Mouse (Mus musculus) liver, postnatal 0 days (tissue): ENCODE measurements at regions not wholly inside any gene's neighbourhood (a gene's known extent, or its start where the extent isn't known, plus 50 kb on each side); places are given as distances from the start of the nearest gene placed in this dataset.

Experiments
- CTCF ChIP-seq: sonication (generic); IDR thresholded peaks from 2 replicates; pipeline ENCODE4 v1.5.1; 2016; ENCODE audit warnings: antibody characterized with exemption, low read depth
- EP300 ChIP-seq: IDR thresholded peaks from 2 replicates; pipeline ENCODE4 v1.6.1; 2016; ENCODE audit warnings: antibody characterized with exemption, low read depth, mild to moderate bottlenecking

DNA sequence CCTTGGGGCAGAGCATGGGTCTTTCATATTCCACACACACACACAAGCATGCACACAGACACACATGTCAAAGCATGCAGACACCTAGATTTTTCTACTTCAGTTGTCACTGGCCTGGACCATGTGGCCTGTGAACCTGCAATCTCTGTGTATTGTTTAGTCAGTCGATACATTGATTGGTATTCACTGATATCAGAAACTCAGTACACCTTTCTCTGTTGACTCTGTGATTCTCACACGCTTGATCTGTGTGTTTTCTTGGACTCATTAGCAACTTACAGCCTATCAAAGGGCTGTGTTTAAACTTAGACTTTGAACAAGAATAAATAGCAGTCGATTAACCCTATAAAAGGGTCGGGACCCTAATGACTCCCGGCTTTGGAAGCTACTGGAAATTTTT lies 362.7 kb upstream of the Sall1 start:
- no peak for TF ChIP-seq EP300
- TF ChIP-seq CTCF = no peak
